Mouse (Mus musculus) bone marrow, adult 2 months (tissue): ENCODE data around the gene Hist2h2ac.

Experiments
- CTCF ChIP-seq: fragments of 200-500 bp; IDR thresholded peaks from 2 replicates; pipeline ENCODE4 v1.5.1; 2011; ENCODE audit warnings: low read length, control low read depth; ENCODE audit not compliant: control insufficient read depth, insufficient read depth
- POLR2A ChIP-seq: fragments of 200-500 bp; IDR thresholded peaks from 2 replicates; pipeline ENCODE4 v1.6.1; 2011; ENCODE audit warnings: low read depth, mild to moderate bottlenecking, control low read depth, low read length, borderline replicate concordance; ENCODE audit not compliant: control insufficient read depth

GRCm38 (mm10) chr3:96196437-96197128, 24.1 kb downstream of the Hist2h2ac start:
- no peak for TF ChIP-seq CTCF
- peak; percentile 5; the same call in 1 of the 2 replicates for TF ChIP-seq POLR2A
